Mouse (Mus musculus) myocyte (in vitro differentiated cells): Measurements from ENCODE around the gene Bmp2. TPM values are rescaled to one million over a fixed set of nuclear protein-coding genes. Genes with fewer than 3 reads are reported as not detected.

Source experiments
- H3K27me3 ChIP-seq: one replicate; pipeline ENCODE4 v1.6.1; 2011; ENCODE audit not compliant: control insufficient read depth, insufficient read depth, insufficient read length
- H3K36me3 ChIP-seq: one replicate; pipeline ENCODE4 v1.6.1; 2011; ENCODE audit not compliant: control insufficient read depth, insufficient read depth
- H3K4me2 ChIP-seq: one replicate; pipeline ENCODE4 v1.6.1; 2011; ENCODE audit warnings: low read depth, control low read depth
- H3K4me3 ChIP-seq: one replicate; pipeline ENCODE4 v1.5.1; 2011; ENCODE audit warnings: mild to moderate bottlenecking, control low read depth, moderate library complexity
- H3K79me2 ChIP-seq: one replicate; pipeline ENCODE4 v1.6.1; 2011; ENCODE audit not compliant: control insufficient read depth, insufficient read depth
- H3ac ChIP-seq: one replicate; pipeline ENCODE4 v1.6.1; 2011; ENCODE audit not compliant: control insufficient read depth, insufficient read length
- CEBPB ChIP-seq: IDR thresholded peaks from 2 replicates; pipeline ENCODE4 v1.6.1; 2011; ENCODE audit warnings: mild to moderate bottlenecking, moderate library complexity; ENCODE audit not compliant: poor library complexity, insufficient read depth, severe bottlenecking
- E2F4 ChIP-seq: IDR thresholded peaks from one replicate; pipeline ENCODE4 v1.6.1; 2011; ENCODE audit warnings: mild to moderate bottlenecking, control low read depth, moderate library complexity; ENCODE audit not compliant: insufficient read depth
- MAX ChIP-seq: IDR thresholded peaks from one replicate; pipeline ENCODE4 v1.6.1; 2011; ENCODE audit warnings: low read depth, mild to moderate bottlenecking, control low read depth
- MYOD1 ChIP-seq, 3 experiments: IDR thresholded peaks; one replicate each; pipeline ENCODE4 v1.6.1; 2011; ENCODE audit warnings: control low read depth in 2 of 3, low read depth in 2 of 3, mild to moderate bottlenecking in 2 of 3, moderate library complexity in 1 of 3; ENCODE audit not compliant: insufficient read length in 2 of 3, control insufficient read depth in 1 of 3
- MYOG ChIP-seq, 3 experiments: IDR thresholded peaks; one replicate each; pipeline ENCODE4 v1.6.1; 2011; ENCODE audit warnings: control low read depth in 2 of 3, low read depth in 2 of 3, mild to moderate bottlenecking in 2 of 3; ENCODE audit not compliant: insufficient read length in 2 of 3, control insufficient read depth in 1 of 3, insufficient read depth in 1 of 3
- POLR2A ChIP-seq: IDR thresholded peaks from one replicate; pipeline ENCODE4 v1.6.1; 2011; ENCODE audit warnings: low read depth, mild to moderate bottlenecking, control low read depth, moderate library complexity; ENCODE audit not compliant: insufficient read length
- POLR2AphosphoS2 ChIP-seq: IDR thresholded peaks from one replicate; pipeline ENCODE4 v1.6.1; 2011; ENCODE audit warnings: low read depth, control low read depth; ENCODE audit not compliant: insufficient read length
- REST ChIP-seq: IDR thresholded peaks from one replicate; pipeline ENCODE4 v1.6.1; 2011; ENCODE audit warnings: mild to moderate bottlenecking, control low read depth, moderate library complexity; ENCODE audit not compliant: insufficient read depth, insufficient read length
- SRF ChIP-seq: IDR thresholded peaks from one replicate; pipeline ENCODE4 v1.6.1; 2011; ENCODE audit warnings: low read depth; ENCODE audit not compliant: control insufficient read depth, insufficient read length
- TCF12 ChIP-seq: IDR thresholded peaks from one replicate; pipeline ENCODE4 v1.6.1; 2011; ENCODE audit warnings: mild to moderate bottlenecking, control low read depth; ENCODE audit not compliant: poor library complexity, insufficient read depth, severe bottlenecking
- TCF3 ChIP-seq: IDR thresholded peaks from one replicate; pipeline ENCODE4 v1.6.1; 2011; ENCODE audit warnings: low read depth, control low read depth; ENCODE audit not compliant: insufficient read length
- USF1 ChIP-seq: IDR thresholded peaks from one replicate; pipeline ENCODE4 v1.6.1; 2011; ENCODE audit warnings: low read depth, mild to moderate bottlenecking, control low read depth, moderate library complexity
- polyA plus RNA-seq: library from polyadenylated mRNA; unstranded; fragments of >200 nt; fragmentation: generic; extraction: Trizol; gene quantifications from one replicate; pipeline ENCODE4 v1.2.1, GENCODE M21; 2012; ENCODE audit warnings: missing spikeins

Bmp2 gene
- polyA plus RNA-seq, 1 experiment, result 0.22 TPM

GRCm38 (mm10) chr2:133516331-133517046 is 35.5 kb upstream of the Bmp2 start:
- Histone ChIP-seq H3K27me3 (no peaks in the 10 kb centered on the region), H3ac (no peak overlapping the region), H3K79me2 (no peaks in the 10 kb centered on the region), H3K4me2 (no peak overlapping the region), H3K4me3 (no peak overlapping the region), H3K36me3 (no peaks in the 10 kb centered on the region)
- TF ChIP-seq TCF3, result no peak
- TF ChIP-seq MYOD1 (IDR thresholded peaks at IDR 0.05; ENCODE audit: control insufficient read depth in 1 of 3, insufficient read length in 2 of 3, low read depth in 2 of 3), result no peak

GRCm38 (mm10) chr2:133517867-133518266 is 34.1 kb upstream of the Bmp2 start:
- Histone ChIP-seq H3K79me2 (no peaks in the 10 kb centered on the region), H3K27me3 (no peaks in the 10 kb centered on the region), H3K4me2 (no peak overlapping the region), H3K36me3 (no peaks in the 10 kb centered on the region), H3ac (no peak overlapping the region), H3K4me3 (no peak overlapping the region)
- TF ChIP-seq E2F4 (no peak), REST (no peak), MYOD1 (IDR thresholded peaks at IDR 0.05; ENCODE audit: control insufficient read depth in 1 of 3, insufficient read length in 2 of 3, low read depth in 2 of 3) (no peak), TCF3 (no peak), MAX (no peak), USF1 (no peak), POLR2AphosphoS2 (no peak), TCF12 (no peak), POLR2A (no peak), MYOG (IDR thresholded peaks at IDR 0.05; ENCODE audit: control insufficient read depth in 1 of 3, insufficient read depth in 1 of 3, insufficient read length in 2 of 3, low read depth in 2 of 3) (no peak), CEBPB (no peak), SRF (no peak)

GRCm38 (mm10) chr2:133521193-133521592 is 30.8 kb upstream of the Bmp2 start:
- TF ChIP-seq TCF3 (no peak), POLR2AphosphoS2 (no peak), TCF12 (no peak), MYOD1 (IDR thresholded peaks at IDR 0.05; ENCODE audit: control insufficient read depth in 1 of 3, insufficient read length in 2 of 3, low read depth in 2 of 3) (no peak), USF1 (no peak), E2F4 (no peak), MAX (no peak), REST (no peak), SRF (no peak), MYOG (IDR thresholded peaks at IDR 0.05; ENCODE audit: control insufficient read depth in 1 of 3, insufficient read depth in 1 of 3, insufficient read length in 2 of 3, low read depth in 2 of 3) (no peak)
- Histone ChIP-seq H3K4me2 (no peak overlapping the region), H3K36me3 (no peaks in the 10 kb centered on the region), H3K79me2 (no peaks in the 10 kb centered on the region), H3K27me3 (no peaks in the 10 kb centered on the region), H3K4me3 (no peak overlapping the region), H3ac (no peak overlapping the region)

- Histone ChIP-seq H3K4me2 (no peak overlapping the region), H3K79me2 (no peaks in the 10 kb centered on the region), H3ac (no peak overlapping the region), H3K27me3 (no peaks in the 10 kb centered on the region), H3K36me3 (no peaks in the 10 kb centered on the region), H3K4me3 (no peak overlapping the region)
- TF ChIP-seq TCF3, result no peak
- TF ChIP-seq POLR2A, result no peak
- TF ChIP-seq USF1, result no peak
- TF ChIP-seq SRF, result no peak
- TF ChIP-seq POLR2AphosphoS2, result no peak
- TF ChIP-seq E2F4, result no peak
- TF ChIP-seq TCF12, result no peak
- TF ChIP-seq REST, result no peak
- TF ChIP-seq MYOD1 (IDR thresholded peaks at IDR 0.05; ENCODE audit: control insufficient read depth in 1 of 3, insufficient read length in 2 of 3, low read depth in 2 of 3), result no peak
- no peak for TF ChIP-seq MAX
- TF ChIP-seq CEBPB, result no peak
- no peak for TF ChIP-seq MYOG (IDR thresholded peaks at IDR 0.05; ENCODE audit: control insufficient read depth in 1 of 3, insufficient read depth in 1 of 3, insufficient read length in 2 of 3, low read depth in 2 of 3)
Measured at GRCm38 (mm10) chr2:133522121-133522520, 29.8 kb upstream of the Bmp2 start.

- no peaks in the 10 kb centered on the region for H3K27me3 ChIP-seq
- TF ChIP-seq MAX (no peak), TCF3 (no peak), TCF12 (no peak), MYOG (IDR thresholded peaks at IDR 0.05; ENCODE audit: control insufficient read depth in 1 of 3, insufficient read depth in 1 of 3, insufficient read length in 2 of 3, low read depth in 2 of 3) (no peak), E2F4 (no peak), POLR2A (no peak), CEBPB (no peak), SRF (no peak), MYOD1 (IDR thresholded peaks at IDR 0.05; ENCODE audit: control insufficient read depth in 1 of 3, insufficient read length in 2 of 3, low read depth in 2 of 3) (no peak), USF1 (no peak), REST (no peak)
Measured at GRCm38 (mm10) chr2:133525621-133526181, 26.3 kb upstream of the Bmp2 start.

More at GRCm38 (mm10) chr2:133525621-133526181, 26.3 kb upstream of the Bmp2 start:
- Histone ChIP-seq H3K79me2 (no peaks in the 10 kb centered on the region), H3ac (no peak overlapping the region), H3K4me3 (no peak overlapping the region), H3K4me2 (no peak overlapping the region), H3K36me3 (no peaks in the 10 kb centered on the region)
